Mouse (Mus musculus) ES-E14 (cell line): ENCODE measurements at regions not wholly inside any gene's neighbourhood (a gene's known extent, or its start where the extent isn't known, plus 50 kb on each side); places are given as distances from the start of the nearest gene placed in this dataset.

ENCODE experiments used
- DNase-seq: peaks from one replicate; pipeline ENCODE4 v3.0.0-alpha.2; 2013; ENCODE audit warnings: low read depth, low spot score
- H3K27ac ChIP-seq: 2 replicates; pipeline ENCODE4 v1.5.1; 2012; ENCODE audit warnings: low read depth, mild to moderate bottlenecking, low read length, moderate library complexity, mixed read lengths; ENCODE audit not compliant: poor library complexity, insufficient read depth, severe bottlenecking
- H3K36me3 ChIP-seq: 2 replicates; pipeline ENCODE4 v1.6.1; 2012; ENCODE audit warnings: mild to moderate bottlenecking, low read length, moderate library complexity, mixed read lengths; ENCODE audit not compliant: control insufficient read depth, poor library complexity, insufficient read depth, severe bottlenecking
- H3K4me1 ChIP-seq, 2 experiments: fragments of 150-350 bp in 1 of 2; sonication (generic) in 1 of 2; 2 replicates each; pipeline ENCODE4 v1.6.1; 2012; ENCODE audit warnings: low read length in 2 of 2, mild to moderate bottlenecking in 1 of 2, mixed read lengths in 1 of 2; ENCODE audit not compliant: control insufficient read depth in 2 of 2, insufficient read depth in 2 of 2, poor library complexity in 1 of 2
- H3K4me3 ChIP-seq, 2 experiments: fragments of 150-350 bp in 1 of 2; sonication (generic) in 1 of 2; 2 replicates each; pipeline ENCODE4 v1.5.1; 2012; ENCODE audit warnings: low read length in 2 of 2, low read depth in 1 of 2, mild to moderate bottlenecking in 1 of 2, mixed read lengths in 1 of 2; ENCODE audit not compliant: insufficient read depth in 1 of 2, poor library complexity in 1 of 2, severe bottlenecking in 1 of 2
- H3K9ac ChIP-seq: 2 replicates; pipeline ENCODE4 v1.6.1; 2012; ENCODE audit warnings: low read depth, mild to moderate bottlenecking, low read length, mixed read lengths; ENCODE audit not compliant: poor library complexity, insufficient read depth, severe bottlenecking
- H3K9me3 ChIP-seq: fragments of 150-350 bp; sonication (generic); 2 replicates; pipeline ENCODE4 v1.6.1; 2012; ENCODE audit warnings: low read depth, mild to moderate bottlenecking, low read length; ENCODE audit not compliant: control insufficient read depth, insufficient read depth
- CHD2 ChIP-seq: IDR thresholded peaks from 2 replicates; pipeline ENCODE4 v1.6.1; 2014; ENCODE audit warnings: mild to moderate bottlenecking, low read depth, low read length, inconsistent platforms
- HCFC1 ChIP-seq: IDR thresholded peaks from 2 replicates; pipeline ENCODE4 v1.6.1; 2012; ENCODE audit warnings: low read length, inconsistent platforms, borderline replicate concordance; ENCODE audit not compliant: insufficient read depth
- MAFK ChIP-seq: IDR thresholded peaks from 2 replicates; pipeline ENCODE4 v1.6.1; 2014; ENCODE audit warnings: mild to moderate bottlenecking, low read depth, low read length, inconsistent platforms; ENCODE audit not compliant: insufficient read depth
- ZC3H11A ChIP-seq: IDR thresholded peaks from 2 replicates; pipeline ENCODE4 v1.6.1; 2012; ENCODE audit warnings: low read depth, mild to moderate bottlenecking, inconsistent platforms, low read length, borderline replicate concordance
- ZNF384 ChIP-seq: IDR thresholded peaks from 2 replicates; pipeline ENCODE4 v1.6.1; 2012; ENCODE audit warnings: low read depth, low read length, inconsistent platforms
- in situ Hi-C, 2 experiments: fragments of 600-800 bp; cut with MboI; formaldehyde crosslinking; loops; one replicate each; pipeline ENCODE4 v1.15.1; 2025; ENCODE audit warnings: low sequenced_read_pairs in 2 of 2, inconsistent platforms in 1 of 2; ENCODE audit not compliant: unreplicated experiment in 2 of 2

GRCm38 (mm10) chr4:40070959-40071634 lies 71.8 kb upstream of the Aco1 start:
- Histone ChIP-seq H3K9ac (no peak overlapping the region), H3K36me3 (no peaks in the 10 kb centered on the region), H3K27ac (no peak overlapping the region), H3K9me3 (no peaks in the 10 kb centered on the region), H3K4me3 (no peak overlapping the region), H3K4me1 (no peaks in the 10 kb centered on the region)
- in situ Hi-C loops: no loop called here
- DNase-seq: no peak
- no peak for TF ChIP-seq MAFK
- TF ChIP-seq HCFC1: no peak
- no peak for TF ChIP-seq ZC3H11A
- TF ChIP-seq ZNF384: no peak
- TF ChIP-seq CHD2: no peak

GRCm38 (mm10) chr4:40081035-40081434 lies 61.8 kb upstream of the Aco1 start:
- no peak overlapping the region for H3K9ac ChIP-seq
- no peaks in the 10 kb centered on the region for H3K9me3 ChIP-seq
- TF ChIP-seq ZC3H11A (no peak), MAFK (no peak), CHD2 (no peak), HCFC1 (no peak), ZNF384 (no peak)
- H3K4me3 ChIP-seq: no peak overlapping the region
- H3K36me3 ChIP-seq: no peaks in the 10 kb centered on the region
- H3K4me1 ChIP-seq: no peaks in the 10 kb centered on the region
- DNase-seq: no peak
- in situ Hi-C loops: no loop called here
- no peak overlapping the region for H3K27ac ChIP-seq

- no peak overlapping the region for H3K4me3 ChIP-seq
- H3K36me3 ChIP-seq: no peaks in the 10 kb centered on the region
- DNase-seq: no peak
- in situ Hi-C loops: no loop called here
- H3K4me1 ChIP-seq: no peaks in the 10 kb centered on the region
- H3K9ac ChIP-seq: no peak overlapping the region
- H3K27ac ChIP-seq: no peak overlapping the region
- no peaks in the 10 kb centered on the region for H3K9me3 ChIP-seq
- TF ChIP-seq ZNF384 (no peak), HCFC1 (no peak), MAFK (no peak), ZC3H11A (no peak), CHD2 (no peak)
Measured at GRCm38 (mm10) chr4:40090295-40090694, 52.6 kb upstream of the Aco1 start.
